Mouse (Mus musculus): ENCODE data around the gene Cytl1.

The Cytl1 gene

DNA sequence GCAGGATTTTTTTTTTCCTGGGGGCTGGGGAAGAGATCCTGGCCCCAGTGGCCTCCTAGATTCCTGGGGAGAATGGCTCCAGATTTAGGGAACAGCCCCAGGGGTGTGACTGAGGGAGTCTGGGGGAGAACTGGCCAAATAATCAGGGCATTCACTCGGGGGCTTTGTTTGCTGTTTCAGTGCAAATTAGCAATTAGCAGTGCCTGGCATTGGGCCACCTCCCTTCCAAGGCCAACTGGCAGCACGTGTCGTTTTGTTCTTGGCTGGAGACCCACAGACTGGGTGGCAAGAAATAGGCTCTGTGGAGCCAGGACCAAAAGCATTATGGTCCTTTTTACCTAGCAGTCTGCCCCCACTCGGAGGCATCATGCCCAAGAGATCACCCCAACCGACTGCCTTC lies 33.7 kb downstream of the Cytl1 start:
- DNase-seq (ENCODE audit: low read depth, low spot score) = peak; percentile 45

DNA sequence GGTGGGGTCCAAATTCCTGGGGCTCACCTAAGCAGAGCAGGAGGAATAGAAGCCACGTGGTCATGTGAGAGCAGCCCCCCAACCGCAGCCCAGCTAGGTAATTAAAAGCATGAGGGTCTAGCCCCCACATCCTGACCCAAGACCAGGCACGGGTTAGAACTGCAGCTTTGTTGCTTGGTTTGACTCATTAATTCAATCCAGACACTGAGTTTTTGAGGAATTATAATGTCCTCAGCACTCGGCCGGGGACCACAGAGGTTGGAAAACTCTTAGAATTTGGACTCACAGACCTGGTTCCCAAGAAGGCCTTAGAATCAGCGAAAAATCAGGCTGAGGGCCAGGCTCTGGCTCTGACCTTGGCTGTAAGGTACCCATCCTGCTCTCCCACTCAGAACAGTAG lies 35.6 kb downstream of the Cytl1 start:
- DNase-seq (ENCODE audit: low read depth, low spot score) = no peak

GRCm38 (mm10) chr5:37774011-37774410 lies 38.7 kb downstream of the Cytl1 start:
- no peak for DNase-seq (ENCODE audit: low read depth, low spot score)

GRCm38 (mm10) chr5:37775681-37776080 lies 40.4 kb downstream of the Cytl1 start:
- no peak for DNase-seq (ENCODE audit: low read depth, low spot score)

GRCm38 (mm10) chr5:37783306-37783705 lies 48.0 kb downstream of the Cytl1 start:
- DNase-seq (ENCODE audit: low read depth, low spot score) = no peak

DNA sequence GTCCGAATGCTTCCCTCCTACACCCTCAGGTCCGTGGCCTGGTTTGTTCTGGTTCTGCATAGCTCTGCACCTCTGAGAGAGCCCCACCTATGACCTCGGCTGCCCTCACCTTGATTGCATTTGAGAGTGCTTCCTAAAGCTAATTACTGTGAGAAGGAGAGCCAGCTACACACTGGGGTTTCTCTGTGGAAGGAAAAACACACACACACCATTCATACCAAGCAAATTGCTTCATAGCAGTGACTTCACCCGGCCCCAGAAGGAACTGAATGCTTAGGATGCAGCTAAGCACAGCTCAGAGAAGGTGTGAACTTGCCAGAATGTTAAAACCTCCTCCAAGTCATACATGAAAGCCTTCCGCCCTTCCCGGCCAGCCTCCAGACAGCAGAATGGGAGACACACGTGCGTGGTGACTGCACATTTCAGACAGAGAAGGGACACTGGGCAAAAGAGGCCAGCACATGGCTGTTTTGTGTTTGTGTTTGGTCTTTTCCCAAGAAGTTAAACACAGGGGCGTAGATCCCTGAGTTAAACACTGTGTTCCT lies 49.6 kb downstream of the Cytl1 start:
- DNase-seq (ENCODE audit: low read depth, low spot score) = no peak
